Mouse (Mus musculus): ENCODE data around the gene Rnf25.

The Rnf25 gene

DNA sequence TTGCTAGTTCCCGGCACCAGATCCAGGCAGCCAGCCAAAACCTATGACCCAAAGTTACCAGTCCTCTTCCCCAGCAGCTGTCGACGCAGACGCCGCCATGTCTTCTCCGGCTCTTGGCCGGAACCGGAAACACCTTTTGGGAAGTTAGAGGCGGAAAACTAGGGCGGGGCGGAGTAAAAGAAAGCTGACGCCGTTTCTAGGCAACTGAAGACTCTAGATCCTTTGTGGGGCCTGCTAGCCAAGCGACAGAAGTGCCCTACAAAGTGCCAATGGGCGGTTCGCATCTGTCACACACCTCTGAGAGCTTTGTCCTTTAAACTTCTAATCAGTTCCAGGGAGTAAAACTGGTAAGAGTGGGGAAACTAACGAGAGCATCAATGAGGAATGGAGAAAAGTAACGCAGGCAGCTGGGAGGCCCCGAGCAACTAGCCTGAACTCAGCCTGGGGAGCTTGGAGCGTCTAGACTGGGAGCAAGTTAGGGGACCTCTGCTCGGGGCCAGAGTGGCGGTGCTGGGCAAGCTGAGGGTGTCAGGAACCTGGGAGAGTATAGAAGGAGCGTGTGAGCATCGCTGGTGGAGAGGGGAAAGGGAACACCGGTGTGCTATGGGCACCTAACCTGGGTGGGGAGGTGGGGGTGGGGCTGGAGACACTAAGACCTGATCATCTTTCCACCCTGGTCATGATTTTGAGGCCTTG lies at the start of gene Rnf25, which contains the start of gene Stk36:
Gene Rnf25, minus strand, starts transcription at position 131 of the 696 bp plus-strand sequence.
Gene Stk36, plus strand, starts transcription at position 179 of the 696 bp plus-strand sequence.
- peak; percentile 81 for DNase-seq

DNA sequence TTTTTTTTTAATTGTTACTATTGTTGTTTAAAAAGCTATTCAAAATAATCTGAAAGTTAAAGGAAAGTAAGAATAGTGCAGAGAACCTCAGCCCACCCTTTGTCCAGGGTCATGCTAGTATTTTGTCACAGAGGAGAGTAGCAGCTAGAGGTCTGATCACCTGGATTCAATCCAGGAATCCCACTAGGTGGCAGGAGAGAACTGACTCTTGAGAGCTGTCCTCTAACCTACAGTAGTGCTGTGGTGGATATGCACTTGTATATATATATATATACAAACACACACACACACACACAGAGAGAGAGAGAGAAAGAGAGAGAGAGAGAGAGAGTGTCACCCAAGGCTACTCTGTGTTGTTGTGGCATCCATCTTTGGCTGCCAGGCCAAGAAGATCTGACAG lies 42.7 kb upstream of the Rnf25 start:
- no peak for DNase-seq

DNA sequence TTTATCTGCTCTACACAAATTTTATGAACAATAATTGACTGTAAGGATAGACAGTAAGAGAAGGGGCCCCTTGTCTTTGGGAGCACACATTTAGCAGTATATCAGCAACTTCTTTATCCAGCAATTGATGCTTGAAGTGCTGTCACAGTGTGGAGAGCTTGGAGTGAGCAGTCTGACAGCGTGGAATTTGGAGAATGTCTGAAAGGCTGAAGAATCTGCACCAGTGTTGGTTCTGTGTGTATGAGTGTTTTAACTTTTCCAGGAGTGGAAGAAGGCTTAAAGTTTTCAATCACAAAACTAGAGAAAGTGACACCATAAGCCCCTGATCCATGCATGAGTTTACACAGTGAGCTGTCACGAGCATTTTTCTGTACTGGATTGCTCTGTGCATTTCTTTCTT lies 42.3 kb upstream of the Rnf25 start:
- no peak for DNase-seq

- no peak for DNase-seq
These were observed 31.5 kb upstream of the Rnf25 start for GRCm38 (mm10) chr1:74632734-74633133.

DNA sequence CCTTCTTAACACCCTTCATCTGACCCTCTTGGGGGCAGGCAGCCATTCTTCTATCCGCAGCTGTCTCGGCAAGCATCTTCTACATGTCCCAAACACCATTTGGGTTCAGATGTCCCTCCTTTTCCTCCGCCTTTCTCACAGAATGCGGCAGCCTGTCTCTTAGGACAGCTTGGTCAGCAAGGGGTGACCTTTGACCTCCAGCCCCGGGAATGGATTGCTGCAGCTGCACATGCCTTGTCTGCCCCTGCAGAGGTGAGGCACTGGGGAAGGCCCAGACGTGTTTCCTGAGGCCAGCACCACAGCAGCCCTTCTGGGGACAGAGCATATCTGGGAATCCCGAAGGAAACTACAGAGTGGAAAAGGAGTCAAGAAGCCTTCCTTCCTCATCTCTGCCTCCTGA lies 26.8 kb upstream of the Rnf25 start:
- no peak for DNase-seq

GRCm38 (mm10) chr1:74626076-74626475 lies 24.9 kb upstream of the Rnf25 start:
- DNase-seq, result no peak

GRCm38 (mm10) chr1:74624183-74624582 lies 23.0 kb upstream of the Rnf25 start:
- no peak for DNase-seq

DNA sequence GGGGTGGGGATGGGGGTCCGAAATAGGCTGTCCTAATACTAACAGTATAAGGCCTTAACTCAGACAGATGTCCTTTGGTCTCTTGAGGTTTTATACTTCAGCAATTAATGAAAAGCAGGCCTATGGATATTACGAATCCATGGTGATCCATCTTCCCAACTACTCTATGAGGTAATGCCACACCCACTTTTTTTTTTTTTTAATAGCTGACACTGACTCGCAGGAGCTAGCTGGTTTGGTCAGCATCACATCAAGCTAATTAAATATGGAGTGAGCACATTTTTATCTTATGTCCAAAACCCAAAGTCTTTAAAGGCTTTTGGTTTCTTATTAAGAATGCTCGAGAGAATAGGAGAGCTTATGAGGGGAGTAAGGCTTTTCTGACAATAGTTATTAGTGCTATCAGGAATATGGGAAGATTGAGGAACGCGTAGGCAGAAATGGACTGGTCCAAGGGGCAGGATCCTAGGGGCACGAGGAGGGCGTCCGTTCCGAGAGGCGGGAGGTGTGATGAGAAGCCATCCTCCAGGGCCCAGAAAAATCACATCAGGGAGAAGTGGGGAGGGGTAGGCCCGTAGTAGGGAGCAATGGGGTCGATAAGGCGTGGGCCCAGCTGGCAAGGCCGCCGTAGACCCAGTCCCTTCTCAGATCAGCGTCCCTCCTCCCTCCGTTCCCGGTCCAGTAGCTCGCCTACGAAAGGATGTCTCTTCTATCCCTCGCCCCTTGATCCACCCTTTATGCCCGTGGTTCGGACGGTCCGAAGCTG lies 513 bp downstream of the Rnf25 start:
- no peak for DNase-seq

GRCm38 (mm10) chr1:74594434-74594833 lies 6.8 kb downstream of the Rnf25 start:
- DNase-seq, result no peak

GRCm38 (mm10) chr1:74587773-74588445 lies 13.3 kb downstream of the Rnf25 start, which contains the start of the genes Zfp142 and Bcs1l:
Zfp142 (minus strand) TSS chr1:74588246.
Bcs1l (plus strand) TSS chr1:74588289.
- peak; percentile 97 for DNase-seq

GRCm38 (mm10) chr1:74587233-74587772 lies 13.9 kb downstream of the Rnf25 start:
- no peak for DNase-seq

DNA sequence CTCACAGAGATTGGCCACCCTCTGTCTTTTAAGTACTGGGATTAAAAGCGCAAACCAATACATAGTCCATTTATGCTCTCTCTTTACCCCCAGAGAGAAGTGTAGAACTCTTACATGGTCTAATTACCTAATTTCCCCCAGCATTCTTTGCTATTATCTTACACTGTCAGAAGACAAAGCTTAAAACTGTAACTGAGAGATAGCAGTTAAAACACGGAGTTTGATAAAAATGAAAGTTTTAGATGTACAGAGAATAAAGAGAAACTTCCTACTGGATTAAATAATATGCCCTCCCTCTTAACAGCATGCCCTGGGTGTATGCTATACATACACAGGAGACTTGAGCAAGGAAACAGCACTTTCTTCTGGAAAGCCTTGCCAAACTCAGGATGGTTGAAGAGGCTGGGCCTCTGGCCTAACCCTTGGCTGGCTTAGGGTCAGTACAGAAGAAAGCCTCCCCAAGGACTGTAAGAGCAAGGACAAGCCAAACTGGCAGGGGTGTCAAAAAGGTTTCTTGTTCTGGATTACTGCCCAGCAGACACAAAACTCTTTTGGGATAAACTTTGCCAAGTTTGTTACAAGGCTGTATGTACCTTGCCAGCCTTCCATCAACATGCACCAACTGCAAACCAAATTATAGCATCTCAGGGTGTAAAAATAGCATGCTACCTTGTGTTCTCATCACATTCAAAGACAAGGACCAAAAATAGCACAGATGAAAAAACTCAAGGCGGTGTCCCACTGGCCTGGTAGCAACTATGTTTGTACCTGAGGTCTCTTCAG lies 16.4 kb downstream of the Rnf25 start:
- DNase-seq, result no peak

DNA sequence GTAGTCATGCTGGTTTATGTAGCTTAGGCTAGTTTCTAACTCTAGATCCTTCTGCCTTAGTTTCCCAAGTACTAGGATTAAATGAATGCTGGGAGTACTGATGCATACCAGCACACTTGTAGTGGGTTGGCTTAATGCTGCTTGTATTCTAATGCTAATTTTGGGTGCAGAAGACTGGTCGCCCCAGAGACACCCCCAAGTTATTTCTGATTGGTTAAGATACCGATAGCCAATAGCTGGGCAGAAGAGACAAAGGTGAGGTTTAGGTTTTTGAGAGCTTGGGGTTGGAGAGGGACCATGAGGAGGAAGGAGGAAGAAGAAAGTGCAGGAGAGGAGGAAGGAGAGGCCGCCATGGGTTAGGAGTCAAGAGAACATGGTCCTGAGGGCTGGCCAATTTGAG lies 18.6 kb downstream of the Rnf25 start:
- DNase-seq, result no peak

DNA sequence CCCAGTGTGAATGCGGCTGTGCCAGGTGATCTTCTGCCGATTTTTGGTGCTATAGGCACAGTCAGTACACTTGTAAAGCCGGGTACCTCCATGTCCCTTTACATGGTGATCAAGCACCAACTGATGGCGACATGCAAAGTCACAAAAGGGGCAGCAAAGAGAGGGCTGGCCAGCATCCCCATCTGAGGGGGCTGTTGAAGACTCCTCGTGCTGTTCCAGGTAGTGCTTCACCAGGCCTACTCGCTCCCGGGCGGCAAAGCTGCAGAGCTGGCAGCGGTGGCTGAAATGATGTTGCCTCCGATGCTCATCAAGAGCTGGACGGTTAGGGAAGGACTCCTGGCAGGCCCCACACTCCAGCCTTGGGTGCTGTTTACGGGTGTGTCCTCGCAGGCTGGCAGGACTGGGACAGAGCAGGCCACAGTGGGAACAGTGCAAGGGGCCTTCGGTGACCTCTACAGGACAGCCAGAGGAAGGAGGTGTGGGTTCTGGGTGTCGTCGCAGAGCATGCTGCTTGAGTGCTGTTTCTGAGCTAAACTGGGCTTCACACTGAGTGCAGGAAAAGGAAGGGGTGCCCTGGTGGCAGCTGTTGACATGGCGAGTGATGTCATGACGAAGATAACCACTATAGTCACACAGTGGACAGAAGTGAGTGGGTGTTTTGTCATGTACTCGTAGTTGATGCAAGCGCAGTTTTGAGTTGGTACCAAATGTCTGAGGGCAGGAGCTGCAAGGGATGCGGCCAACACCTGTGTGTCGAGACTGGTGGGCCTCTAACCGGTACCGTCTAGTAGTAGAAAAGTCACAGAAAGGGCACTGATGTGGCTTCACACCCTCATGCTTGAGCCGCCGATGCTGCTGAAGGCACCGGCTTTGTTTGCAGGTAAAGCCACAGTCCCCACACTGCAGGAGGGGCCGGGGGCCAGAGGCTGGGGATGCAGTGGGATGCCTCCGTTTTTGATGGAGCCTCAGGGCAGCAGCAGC lies 31.2 kb downstream of the Rnf25 start:
- DNase-seq, result no peak

DNA sequence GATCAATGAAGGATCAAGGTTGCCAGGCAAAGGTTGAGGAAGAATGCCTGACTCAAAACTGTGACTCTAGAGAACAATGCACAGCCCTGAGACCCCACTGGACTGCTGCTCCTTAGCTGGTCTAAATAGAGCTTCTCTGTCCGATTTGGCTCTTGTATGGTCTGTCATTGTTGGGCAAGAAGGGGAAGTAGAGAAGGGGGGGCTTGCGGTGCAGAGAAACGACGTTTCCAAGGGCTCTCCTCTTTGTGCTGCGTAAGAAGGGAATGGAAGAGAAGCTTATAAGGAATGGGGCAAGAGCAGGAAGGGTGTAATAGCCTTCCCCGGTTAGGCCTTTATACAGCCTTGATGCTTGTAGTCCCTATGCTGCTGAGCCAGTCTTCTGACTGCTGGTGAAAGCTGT lies 35.4 kb downstream of the Rnf25 start:
- DNase-seq, result no peak

DNA sequence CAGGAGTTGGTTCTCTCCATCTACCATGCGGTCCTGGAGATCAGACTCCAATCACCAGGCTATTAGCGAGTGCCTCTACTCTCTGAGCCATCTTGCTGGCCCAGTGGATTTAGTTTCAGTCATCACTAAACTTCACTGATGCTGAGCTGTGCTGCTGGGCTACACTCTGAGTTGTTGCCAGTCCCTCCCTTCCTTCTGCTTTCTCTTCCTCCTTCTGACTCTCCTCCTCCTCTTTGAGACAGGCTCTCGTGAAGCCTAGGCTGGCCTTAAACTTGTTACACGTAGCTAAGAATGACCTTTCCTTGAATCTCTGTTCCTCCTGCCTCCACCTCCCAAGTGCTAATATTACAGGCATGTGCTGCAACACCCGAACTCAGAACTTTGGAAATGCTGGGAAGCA lies 42.1 kb downstream of the Rnf25 start:
- no peak for DNase-seq

DNA sequence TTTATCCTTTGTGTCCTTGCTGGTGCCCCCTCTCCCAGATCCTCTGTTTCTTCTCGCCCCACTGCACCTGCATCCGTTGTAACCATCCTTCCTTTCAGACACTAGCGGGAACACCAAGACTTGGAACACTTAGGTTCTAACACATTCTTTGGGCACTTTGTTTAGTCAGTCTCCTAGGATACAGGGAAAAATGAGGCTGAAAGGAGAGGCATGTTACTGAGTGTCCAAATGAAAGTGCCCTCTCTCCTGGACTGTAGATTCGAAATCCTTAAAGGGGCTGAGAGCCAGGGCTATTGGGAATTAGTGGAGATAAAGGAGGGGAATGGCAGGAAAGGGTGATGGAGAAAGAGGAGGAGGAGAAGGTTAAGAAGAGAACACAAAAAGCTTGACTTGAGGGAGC lies 57.0 kb downstream of the Rnf25 start, which contains the start of gene Usp37:
Gene Usp37, minus strand, starts transcription at position 101 of the 400 bp plus-strand sequence.
- no peak for DNase-seq
